Mouse (Mus musculus) liver, embryonic 11.5 days (tissue): ENCODE results near the gene Hsf5. TPM values are rescaled to one million over a fixed set of nuclear protein-coding genes. Genes with fewer than 3 reads are reported as not detected.

Experiments
- ATAC-seq: fragments of 200-750 bp; cut with Nextera tagmentation; replicated peaks from 2 replicates; pipeline ENCODE4 v1.8.0; 2017; ENCODE audit warnings: moderate number of reproducible peaks, mild to moderate bottlenecking, moderate TSS enrichment, moderate library complexity; ENCODE audit not compliant: low FRiP score
- DNase-seq: peaks from one replicate; pipeline ENCODE4 v3.0.0-alpha.2; 2017; ENCODE audit warnings: low spot score
- H3K27ac ChIP-seq: fragments of 300-500 bp; sonication (generic); 2 replicates; pipeline ENCODE4 v1.5.1; 2014; ENCODE audit warnings: mild to moderate bottlenecking, low read depth, low read length, control low read depth
- H3K27me3 ChIP-seq: fragments of 300-500 bp; sonication (generic); replicated peaks from 2 replicates; pipeline ENCODE4 v1.6.1; 2014; ENCODE audit warnings: low read length, mixed read lengths; ENCODE audit not compliant: control insufficient read depth, insufficient read depth
- H3K36me3 ChIP-seq: fragments of 300-500 bp; sonication (generic); 2 replicates; pipeline ENCODE4 v1.6.1; 2014; ENCODE audit warnings: mild to moderate bottlenecking, low read length, moderate library complexity, mixed read lengths; ENCODE audit not compliant: control insufficient read depth, insufficient read depth
- H3K4me1 ChIP-seq: fragments of 300-500 bp; sonication (generic); replicated peaks from 2 replicates; pipeline ENCODE4 v1.6.1; 2014; ENCODE audit warnings: low read length, mixed read lengths; ENCODE audit not compliant: control insufficient read depth, insufficient read depth
- H3K4me2 ChIP-seq: fragments of 300-500 bp; sonication (generic); 2 replicates; pipeline ENCODE4 v1.6.1; 2014; ENCODE audit warnings: mild to moderate bottlenecking, control low read depth, moderate library complexity
- H3K4me3 ChIP-seq: fragments of 300-500 bp; sonication (generic); 2 replicates; pipeline ENCODE4 v1.5.1; 2014; ENCODE audit warnings: low read depth, low read length, control low read depth
- H3K9ac ChIP-seq: fragments of 300-500 bp; sonication (generic); 2 replicates; pipeline ENCODE4 v1.6.1; 2014; ENCODE audit warnings: low read depth, low read length, control low read depth
- H3K9me3 ChIP-seq: fragments of 300-500 bp; sonication (generic); 2 replicates; pipeline ENCODE4 v1.6.1; 2016; ENCODE audit warnings: low read length, inconsistent platforms, mixed read lengths; ENCODE audit not compliant: control insufficient read depth
- WGBS: fragments of 180-500 bp; shearing (Covaris S2); extraction: QIAGEN DNeasy Blood & Tissue Kit; methylation state at CpG from one replicate; pipeline ENCODE4 v1.1.7; 2014; 5-methylcytosine and 5-hydroxymethylcytosine counted together
- polyA plus RNA-seq: library from polyadenylated mRNA; unstranded; fragments of >200 nt; fragmentation: Nextera tagmentation; extraction: Ambion mirVana; gene quantifications from 2 replicates; pipeline ENCODE4 v1.2.1, GENCODE M21; 2014

Hsf5 gene
- polyA plus RNA-seq, 1 experiment from 2014 or later, result 0.08 TPM

DNA sequence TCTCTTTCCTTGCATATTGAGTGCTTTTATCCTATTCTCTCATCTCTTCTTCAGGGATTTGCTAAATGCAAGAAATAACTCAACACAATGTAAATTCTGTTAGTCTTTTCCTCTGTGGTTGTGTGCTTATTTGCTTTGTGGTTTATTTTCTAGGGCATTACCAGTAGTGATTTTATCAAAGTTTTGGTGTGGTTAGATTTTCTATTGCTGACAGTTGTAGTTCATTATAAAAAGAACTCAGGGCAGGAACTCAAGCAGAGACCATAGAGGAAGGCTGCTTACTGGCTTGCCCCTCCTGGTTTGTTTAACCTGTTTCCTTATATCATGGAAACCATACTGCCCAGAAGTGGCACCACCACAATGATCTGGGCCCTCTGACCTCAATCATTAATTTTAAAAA is 25.9 kb downstream of the Hsf5 start:
- H3K4me1 ChIP-seq, result peaks cover 2% of the 10 kb centered on the region; the same call in 1 of the 2 replicates
- no peaks in the 10 kb centered on the region for H3K27me3 ChIP-seq
- no peaks in the 10 kb centered on the region for H3K36me3 ChIP-seq
- ATAC-seq (no peak), DNase-seq (no peak)
- no peak overlapping the region for H3K4me2 ChIP-seq
- H3K9me3 ChIP-seq, result no peaks in the 10 kb centered on the region
- H3K9ac ChIP-seq, result no peak overlapping the region
- no peak overlapping the region for H3K4me3 ChIP-seq
- no peak overlapping the region for H3K27ac ChIP-seq

DNA sequence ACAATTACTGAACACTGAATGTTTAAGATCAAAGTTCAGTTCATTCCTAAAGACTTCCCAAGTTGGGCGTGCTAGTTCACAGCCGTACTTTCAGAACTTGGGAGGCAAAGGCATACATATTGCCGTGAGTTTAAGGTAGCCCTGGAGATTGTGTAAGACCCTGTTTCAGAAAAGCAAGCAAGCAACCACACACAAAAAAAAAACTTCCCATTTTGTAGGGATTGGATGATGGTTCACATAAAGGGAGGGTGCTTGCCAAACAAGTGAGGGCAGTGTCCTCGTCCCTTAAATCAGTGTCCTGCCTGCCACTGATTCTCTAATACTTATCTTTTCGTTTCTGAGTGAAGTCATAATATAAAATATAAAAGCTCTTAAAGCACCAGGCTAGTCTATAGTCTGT is 37.7 kb downstream of the Hsf5 start:
- Histone ChIP-seq H3K4me2 (no peak overlapping the region), H3K4me1 (peaks cover 3% of the 10 kb centered on the region; the same call in 1 of the 2 replicates), H3K4me3 (no peak overlapping the region), H3K27ac (no peak overlapping the region), H3K36me3 (no peaks in the 10 kb centered on the region), H3K27me3 (no peaks in the 10 kb centered on the region), H3K9me3 (no peaks in the 10 kb centered on the region), H3K9ac (no peak overlapping the region)
- DNase-seq (no peak), ATAC-seq (no peak)
- 61% methylated on average over 5 of the region's 5 CpGs for WGBS

DNA sequence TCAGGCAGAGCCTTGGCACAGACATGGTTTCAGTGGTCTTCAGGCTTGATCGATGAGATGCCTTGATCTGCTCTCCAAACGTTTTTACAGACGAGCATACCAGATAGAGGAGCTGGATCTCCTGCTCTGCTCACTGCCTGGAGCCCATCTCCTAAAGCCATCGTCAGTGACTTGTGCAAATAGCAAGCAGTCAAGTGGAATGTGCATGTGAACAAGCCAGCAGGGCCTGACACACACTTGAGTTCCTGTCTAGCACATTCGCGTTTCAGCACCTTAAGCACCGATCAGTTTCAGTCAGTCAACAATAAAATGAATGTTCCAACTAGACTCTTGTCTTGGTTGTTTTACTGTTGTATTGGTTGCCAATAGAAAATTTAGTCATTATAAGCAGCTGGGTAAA is 42.3 kb downstream of the Hsf5 start:
- Histone ChIP-seq H3K9me3 (no peaks in the 10 kb centered on the region), H3K4me1 (peaks cover 6% of the 10 kb centered on the region; the same call in 1 of the 2 replicates), H3K4me3 (no peak overlapping the region), H3K36me3 (no peaks in the 10 kb centered on the region), H3K27ac (no peak overlapping the region), H3K9ac (no peak overlapping the region), H3K4me2 (no peak overlapping the region), H3K27me3 (no peaks in the 10 kb centered on the region)
- 72% methylated on average over 7 of the region's 7 CpGs for WGBS
- DNase-seq, result no peak
- ATAC-seq, result no peak

DNA sequence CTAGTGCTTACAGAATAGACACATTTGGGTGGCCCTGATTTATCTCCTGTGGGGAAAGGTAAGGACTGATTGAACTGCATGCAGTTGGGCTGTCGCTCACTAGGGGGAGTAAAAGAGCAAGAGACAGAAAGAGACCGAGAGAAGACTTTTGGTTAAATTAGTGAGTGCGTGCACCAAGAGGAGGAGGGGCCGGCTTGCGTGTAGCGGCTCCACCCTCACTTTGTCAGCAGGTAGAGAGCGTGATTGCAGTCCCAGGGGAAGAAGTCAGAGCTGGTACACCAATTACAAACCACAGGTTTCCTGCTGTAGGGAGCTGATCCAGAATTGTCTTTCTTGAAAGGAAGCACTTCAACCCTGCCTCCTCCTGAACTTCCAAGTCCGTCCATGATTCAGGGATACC is 45.4 kb downstream of the Hsf5 start, which contains the start of gene Rnf43:
Gene Rnf43, plus strand, starts transcription at position 316 of the 400 bp plus-strand sequence.
- 0 out of 2 replicates have a peak within 1 kb of the TSS, but pooled peaks have one; percentile 8 for H3K27ac ChIP-seq

DNA sequence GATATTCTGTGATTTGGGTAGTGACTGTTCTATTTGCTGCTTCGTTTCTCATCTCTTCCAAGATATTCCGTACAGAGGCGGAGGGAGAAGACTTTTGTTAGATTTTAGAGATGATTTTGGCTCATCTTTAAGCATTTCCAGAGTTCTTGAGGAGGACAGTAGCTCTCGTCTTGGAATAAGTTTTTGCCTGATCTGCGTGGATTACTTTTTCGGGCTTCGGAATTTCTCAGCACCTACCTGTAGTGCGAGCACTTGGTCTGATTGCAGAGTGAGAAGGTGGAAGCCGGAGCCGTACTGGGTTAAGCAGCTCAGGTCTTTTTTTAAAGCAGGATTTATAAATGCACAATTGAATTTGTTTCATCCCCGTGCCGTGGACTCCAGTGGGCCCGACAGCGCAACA is 45.9 kb downstream of the Hsf5 start:
- Histone ChIP-seq H3K9ac (peak overlapping the region; percentile 51), H3K9me3 (no peaks in the 10 kb centered on the region), H3K4me3 (peak overlapping the region; percentile 45), H3K27ac (0 out of 2 replicates have a peak overlapping the region, but pooled peaks have one; percentile 8), H3K4me2 (peak overlapping the region; percentile 67), H3K4me1 (peaks cover 6% of the 10 kb centered on the region; the same call in 1 of the 2 replicates), H3K36me3 (no peaks in the 10 kb centered on the region), H3K27me3 (no peaks in the 10 kb centered on the region)
- no peak for ATAC-seq
- 22% methylated on average over 14 of the region's 14 CpGs for WGBS
- no peak for DNase-seq

More for the DNA sequence above, 45.4 kb downstream of the Hsf5 start, which contains the start of gene Rnf43:
- no peaks in the 10 kb centered on the region for H3K27me3 ChIP-seq
- ATAC-seq, result peak; percentile 73
- WGBS, result 0% methylated on average over 8 of the region's 8 CpGs
- peak within 1 kb of the TSS; percentile 67 for H3K4me2 ChIP-seq
- H3K4me1 ChIP-seq, result peaks cover 3% of the 10 kb centered on the region; the same call in 1 of the 2 replicates
- H3K9me3 ChIP-seq, result no peaks in the 10 kb centered on the region
- H3K36me3 ChIP-seq, result no peaks in the 10 kb centered on the region
- H3K4me3 ChIP-seq, result peak within 1 kb of the TSS; percentile 45
- peak; percentile 73 for DNase-seq
- peak within 1 kb of the TSS; percentile 51 for H3K9ac ChIP-seq

DNA sequence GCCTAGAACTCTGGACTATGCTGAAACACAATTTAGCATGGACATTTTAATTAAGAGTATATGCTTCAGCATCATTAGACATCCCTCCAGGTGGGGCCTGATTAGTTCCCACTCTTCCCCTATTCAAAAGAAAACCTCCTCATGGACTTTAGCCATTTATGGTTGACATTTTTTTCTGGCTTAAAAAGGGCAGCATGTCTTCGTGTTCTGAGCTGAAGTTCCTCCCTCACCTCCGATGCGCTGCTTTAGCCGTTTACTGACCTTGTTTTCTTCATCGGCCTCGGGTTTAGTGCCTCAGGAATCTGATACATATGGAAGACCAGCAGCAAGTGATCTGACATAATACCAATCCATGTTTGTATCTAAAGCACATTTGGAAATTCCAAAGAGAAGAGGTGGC is 47.0 kb downstream of the Hsf5 start:
- Histone ChIP-seq H3K36me3 (no peaks in the 10 kb centered on the region), H3K4me3 (peak overlapping the region; percentile 45), H3K9me3 (no peaks in the 10 kb centered on the region), H3K27me3 (no peaks in the 10 kb centered on the region), H3K27ac (no peak overlapping the region; the same call in 1 of the 2 replicates), H3K9ac (peak overlapping the region; percentile 25), H3K4me2 (peak overlapping the region; percentile 67), H3K4me1 (peaks cover 6% of the 10 kb centered on the region; the same call in 1 of the 2 replicates)
- DNase-seq (no peak), ATAC-seq (no peak)
- 70% methylated on average over 6 of the region's 6 CpGs for WGBS

DNA sequence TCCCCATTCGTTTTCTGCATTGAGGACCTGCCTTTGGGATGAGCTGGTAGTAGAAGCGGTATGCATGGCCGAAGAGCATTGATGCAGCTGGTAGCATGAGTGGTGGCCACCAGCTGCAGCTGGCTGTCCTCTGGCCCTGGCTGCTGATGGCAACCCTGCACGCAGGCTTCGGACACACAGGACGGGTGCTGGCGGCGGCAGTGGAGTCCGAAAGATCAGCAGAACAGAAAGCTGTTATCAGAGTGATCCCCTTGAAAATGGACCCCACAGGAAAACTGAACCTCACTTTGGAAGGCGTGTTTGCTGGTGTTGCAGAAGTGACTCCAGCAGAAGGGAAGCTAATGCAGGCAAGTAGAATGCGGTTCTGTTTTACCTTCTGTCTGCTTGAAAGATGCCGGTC is 47.6 kb downstream of the Hsf5 start:
- Histone ChIP-seq H3K27ac (peak overlapping the region; percentile 35; the same call in 1 of the 2 replicates), H3K36me3 (no peaks in the 10 kb centered on the region), H3K4me2 (peak overlapping the region; percentile 67), H3K4me1 (peaks cover 6% of the 10 kb centered on the region; the same call in 1 of the 2 replicates), H3K4me3 (peak overlapping the region; percentile 45), H3K9ac (peak overlapping the region; percentile 25), H3K9me3 (no peaks in the 10 kb centered on the region), H3K27me3 (no peaks in the 10 kb centered on the region)
- DNase-seq (no peak), ATAC-seq (no peak)
- WGBS, result 72% methylated on average over 12 of the region's 12 CpGs

DNA sequence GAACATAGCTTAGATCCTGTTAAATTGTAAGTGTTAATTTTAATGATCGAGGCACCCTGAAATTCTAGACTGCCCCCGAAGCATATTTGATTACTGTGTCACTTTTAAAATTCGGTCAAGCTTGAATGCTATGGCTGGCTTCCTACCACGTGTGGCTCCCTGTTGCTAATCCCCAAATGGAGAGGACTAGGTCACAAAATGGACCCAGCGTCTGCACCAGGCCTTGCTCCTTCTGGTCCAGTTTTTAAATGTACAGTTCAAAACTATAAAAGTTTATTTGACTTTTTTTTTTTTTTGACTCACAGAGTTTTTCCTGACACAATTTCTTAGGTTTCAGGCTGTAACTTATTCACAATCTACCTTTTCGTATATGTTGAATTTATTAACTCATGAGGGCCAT is 48.3 kb downstream of the Hsf5 start:
- no peak for ATAC-seq
- peak overlapping the region; percentile 29 for H3K4me3 ChIP-seq
- H3K9ac ChIP-seq, result no peak overlapping the region
- 81% methylated on average over 6 of the region's 6 CpGs for WGBS
- DNase-seq, result no peak
- no peaks in the 10 kb centered on the region for H3K9me3 ChIP-seq
- peaks cover 6% of the 10 kb centered on the region; the same call in 1 of the 2 replicates for H3K4me1 ChIP-seq
- no peak overlapping the region for H3K27ac ChIP-seq
- no peaks in the 10 kb centered on the region for H3K27me3 ChIP-seq
- H3K4me2 ChIP-seq, result peak overlapping the region; percentile 19
- no peaks in the 10 kb centered on the region for H3K36me3 ChIP-seq

DNA sequence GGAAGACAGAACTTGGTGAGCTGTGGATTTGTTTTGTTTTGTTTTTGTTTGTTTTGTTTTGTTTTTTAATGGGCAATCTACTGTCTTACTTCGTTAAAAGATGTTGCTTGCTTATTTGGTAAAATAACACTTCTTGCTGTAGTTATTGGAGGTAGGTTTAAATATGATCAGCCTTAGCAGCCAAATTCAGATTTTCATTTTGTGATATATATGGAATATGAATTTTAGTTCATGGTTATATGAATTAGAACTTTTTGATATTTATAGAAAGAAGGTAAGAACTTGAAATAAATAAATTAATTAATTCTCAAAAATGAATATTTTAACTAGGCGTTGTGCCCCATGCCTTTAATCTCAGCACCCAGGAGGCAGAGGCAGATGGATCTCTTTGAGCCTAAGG is 48.7 kb downstream of the Hsf5 start:
- Histone ChIP-seq H3K4me2 (peak overlapping the region; percentile 57), H3K27ac (no peak overlapping the region), H3K36me3 (no peaks in the 10 kb centered on the region), H3K4me3 (peak overlapping the region; percentile 29), H3K9ac (no peak overlapping the region), H3K27me3 (no peaks in the 10 kb centered on the region), H3K4me1 (peaks cover 6% of the 10 kb centered on the region; the same call in 1 of the 2 replicates), H3K9me3 (no peaks in the 10 kb centered on the region)
- WGBS, result 81% methylated on average over 2 of the region's 2 CpGs
- ATAC-seq, result no peak
- DNase-seq, result no peak
